Mouse (Mus musculus) heart, embryonic 15.5 days (tissue): ENCODE measurements at regions not wholly inside any gene's neighbourhood (a gene's known extent, or its start where the extent isn't known, plus 50 kb on each side); places are given as distances from the start of the nearest gene placed in this dataset.
A peak's percentile ranks its signal among the peaks of the same experiment; 100 is the strongest.

Experiments
- ATAC-seq: fragments of 200-750 bp; cut with Nextera tagmentation; replicated peaks from 2 replicates; pipeline ENCODE4 v1.8.0; 2017; ENCODE audit warnings: low read depth, moderate TSS enrichment; ENCODE audit not compliant: insufficient number of reproducible peaks, insufficient read depth, low FRiP score
- H3K27ac ChIP-seq: fragments of 300-500 bp; sonication (generic); 2 replicates; pipeline ENCODE4 v1.5.1; 2015; ENCODE audit warnings: mild to moderate bottlenecking, inconsistent platforms
- H3K27me3 ChIP-seq: fragments of 300-500 bp; sonication (generic); 2 replicates; pipeline ENCODE4 v1.6.1; 2015; ENCODE audit warnings: inconsistent platforms
- H3K36me3 ChIP-seq: fragments of 300-500 bp; sonication (generic); 2 replicates; pipeline ENCODE4 v1.6.1; 2015; ENCODE audit warnings: mild to moderate bottlenecking, inconsistent platforms
- H3K4me1 ChIP-seq: fragments of 300-500 bp; sonication (generic); replicated peaks from 2 replicates; pipeline ENCODE4 v1.6.1; 2015; ENCODE audit warnings: inconsistent platforms
- H3K4me2 ChIP-seq: fragments of 300-500 bp; sonication (generic); 2 replicates; pipeline ENCODE4 v1.6.1; 2015; ENCODE audit warnings: inconsistent platforms, mild to moderate bottlenecking, moderate library complexity
- H3K4me3 ChIP-seq: fragments of 300-500 bp; sonication (generic); 2 replicates; pipeline ENCODE4 v1.5.1; 2015; ENCODE audit warnings: mild to moderate bottlenecking, inconsistent platforms
- H3K9ac ChIP-seq: fragments of 300-500 bp; sonication (generic); 2 replicates; pipeline ENCODE4 v1.6.1; 2015; ENCODE audit warnings: mild to moderate bottlenecking, inconsistent platforms
- H3K9me3 ChIP-seq: fragments of 300-500 bp; sonication (generic); replicated peaks from 2 replicates; pipeline ENCODE4 v1.6.1; 2016; ENCODE audit warnings: inconsistent platforms
- WGBS: fragments of 180-500 bp; shearing (Covaris S2); methylation state at CpG from one replicate; pipeline ENCODE4 v1.1.7; 2015; ENCODE audit warnings: mixed read lengths; 5-methylcytosine and 5-hydroxymethylcytosine counted together

DNA sequence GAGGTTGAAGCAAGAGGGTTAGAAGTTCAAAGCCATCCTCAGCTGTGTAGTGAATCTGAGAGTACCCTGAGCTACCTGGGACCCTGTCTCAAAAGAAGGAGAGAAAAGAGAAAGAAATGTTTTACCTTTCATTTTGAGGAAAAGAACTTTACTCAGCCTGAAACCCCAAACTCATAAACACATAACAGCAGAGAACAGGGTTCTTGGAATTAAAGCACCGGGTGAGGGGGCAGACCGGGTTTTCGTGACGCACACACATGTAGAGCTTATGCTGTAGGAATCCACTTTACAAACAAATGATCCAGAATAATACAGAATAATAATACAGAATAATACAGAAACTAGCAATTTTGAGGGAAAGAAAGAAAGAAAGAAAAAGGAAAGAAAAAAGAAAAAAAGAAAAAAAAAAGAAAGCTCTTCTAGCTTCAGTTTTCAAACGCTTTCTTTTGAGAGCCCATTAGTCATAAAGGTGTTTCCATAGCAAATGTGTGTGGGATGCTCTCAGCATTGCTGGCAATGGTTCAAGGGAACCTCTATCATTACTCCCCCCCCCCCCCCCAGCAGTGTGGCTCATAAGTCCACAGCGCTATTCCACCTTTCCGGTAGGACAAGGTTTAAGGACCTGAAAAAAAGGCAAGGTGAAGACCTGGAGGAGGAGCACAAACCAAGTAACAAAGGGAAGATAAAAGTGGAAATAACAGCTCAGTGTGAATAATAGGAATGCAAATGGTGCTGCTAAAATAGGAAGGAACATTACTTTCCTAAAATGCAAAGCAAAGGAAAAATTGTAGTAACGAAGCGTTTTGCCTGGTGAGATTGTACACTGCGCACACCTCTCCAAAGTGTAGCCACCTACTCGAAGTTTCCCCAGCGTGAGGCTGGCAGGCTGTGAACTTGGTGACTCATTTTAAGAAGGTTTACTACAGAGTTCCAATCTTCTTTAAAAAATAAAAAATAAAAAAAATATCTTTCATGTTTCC, 110.3 kb downstream of the Btg1 start:
- WGBS = 78% methylated on average over 12 of the region's 12 CpGs
- H3K27ac ChIP-seq = no peak overlapping the region
- H3K9me3 ChIP-seq = no peaks in the 10 kb centered on the region
- H3K4me1 ChIP-seq = peaks cover 15% of the 10 kb centered on the region
- H3K27me3 ChIP-seq = no peaks in the 10 kb centered on the region
- H3K36me3 ChIP-seq = no peaks in the 10 kb centered on the region
- no peak overlapping the region for H3K9ac ChIP-seq
- no peak overlapping the region for H3K4me2 ChIP-seq
- no peak overlapping the region for H3K4me3 ChIP-seq
- no peak for ATAC-seq

DNA sequence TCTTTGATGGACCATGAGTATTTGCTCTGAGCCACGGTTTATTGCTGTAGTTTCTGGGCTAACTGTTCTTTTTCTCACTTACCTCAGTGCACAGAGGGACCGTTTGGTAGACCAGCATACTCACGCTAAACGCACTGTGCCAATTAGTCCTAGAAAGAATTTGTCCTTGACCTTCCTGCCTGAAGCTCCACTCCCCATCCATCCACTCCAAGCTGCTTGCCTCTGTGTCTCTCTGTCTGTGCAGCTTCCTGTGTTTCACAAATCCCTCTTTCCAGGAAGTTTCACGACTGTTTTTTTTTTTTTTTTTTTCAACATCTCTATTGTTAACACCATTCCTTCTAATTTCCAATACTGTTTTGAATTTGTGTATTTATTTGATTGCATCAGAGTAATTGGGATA, 116.8 kb downstream of the Btg1 start:
- Histone ChIP-seq H3K9me3 (no peaks in the 10 kb centered on the region), H3K4me2 (no peak overlapping the region), H3K27ac (no peak overlapping the region), H3K36me3 (no peaks in the 10 kb centered on the region), H3K4me1 (peaks cover 7% of the 10 kb centered on the region), H3K4me3 (no peak overlapping the region), H3K27me3 (no peaks in the 10 kb centered on the region), H3K9ac (no peak overlapping the region)
- WGBS = 29% methylated on average over 5 of the region's 5 CpGs
- ATAC-seq = no peak

DNA sequence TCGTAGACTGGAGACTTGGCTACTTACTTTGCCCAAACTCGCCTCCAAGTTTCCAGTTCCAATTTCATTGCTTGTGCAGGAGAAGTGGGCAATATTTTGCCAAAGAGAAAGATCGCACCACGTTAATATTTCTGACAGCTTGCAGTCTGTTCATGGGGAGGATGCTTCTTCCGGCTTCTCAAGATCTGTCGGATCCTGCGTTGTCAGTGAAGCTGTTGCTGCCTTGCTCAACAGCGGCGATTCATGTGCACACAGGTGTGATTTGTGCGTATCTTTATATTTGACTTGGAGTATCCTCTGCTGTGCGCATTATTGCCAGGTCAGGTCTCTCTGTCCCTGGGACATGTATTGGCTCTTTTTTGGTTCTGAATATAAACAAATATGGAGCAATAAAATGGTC, 118.3 kb downstream of the Btg1 start:
- no peak overlapping the region for H3K4me2 ChIP-seq
- no peaks in the 10 kb centered on the region for H3K27me3 ChIP-seq
- H3K9me3 ChIP-seq = no peaks in the 10 kb centered on the region
- H3K9ac ChIP-seq = no peak overlapping the region
- 87% methylated on average over 11 of the region's 11 CpGs for WGBS
- no peaks in the 10 kb centered on the region for H3K36me3 ChIP-seq
- no peak for ATAC-seq
- no peak overlapping the region for H3K27ac ChIP-seq
- H3K4me3 ChIP-seq = no peak overlapping the region
- peaks cover 7% of the 10 kb centered on the region for H3K4me1 ChIP-seq

DNA sequence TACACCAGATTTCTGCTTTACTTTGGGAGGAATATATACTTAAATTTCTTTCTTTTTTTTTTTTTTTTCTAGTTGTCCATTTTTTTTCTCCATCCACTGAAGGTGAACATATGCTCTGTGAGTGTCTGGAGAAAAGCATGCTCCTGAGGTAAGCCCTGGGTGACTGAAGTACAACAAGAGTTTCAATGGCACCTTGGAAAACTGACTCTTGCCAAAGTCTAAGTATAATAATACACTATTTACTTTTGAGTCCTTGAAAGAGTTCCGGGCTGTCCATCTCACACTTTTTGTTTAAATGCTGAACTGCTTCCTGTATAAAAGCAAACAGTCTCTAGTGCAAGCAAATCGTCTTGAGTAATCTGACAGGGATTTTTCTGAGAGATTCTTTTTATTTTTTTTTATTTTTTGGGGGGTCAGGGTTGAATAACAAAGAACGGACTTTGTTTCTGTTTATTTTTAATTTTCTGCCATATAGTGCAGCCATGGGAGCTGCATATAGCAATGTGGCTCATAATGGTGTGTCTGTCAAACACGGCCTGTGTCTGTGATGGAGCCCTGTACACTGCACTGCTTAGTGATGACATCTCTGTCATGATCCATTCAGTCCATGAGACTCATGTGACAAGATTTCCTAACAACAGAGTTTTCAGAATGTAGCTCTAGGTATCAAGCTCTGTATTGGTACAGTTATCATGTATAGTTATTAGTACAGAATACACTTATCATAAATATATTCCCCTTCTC, 119.3 kb downstream of the Btg1 start:
- 50% methylated on average over 4 of the region's 4 CpGs for WGBS
- Histone ChIP-seq H3K36me3 (no peaks in the 10 kb centered on the region), H3K4me1 (peaks cover 7% of the 10 kb centered on the region), H3K9ac (no peak overlapping the region), H3K4me2 (no peak overlapping the region), H3K27me3 (no peaks in the 10 kb centered on the region), H3K27ac (peak overlapping the region; percentile 27), H3K4me3 (no peak overlapping the region), H3K9me3 (no peaks in the 10 kb centered on the region)
- ATAC-seq = no peak; the same call in 1 of the 2 replicates

DNA sequence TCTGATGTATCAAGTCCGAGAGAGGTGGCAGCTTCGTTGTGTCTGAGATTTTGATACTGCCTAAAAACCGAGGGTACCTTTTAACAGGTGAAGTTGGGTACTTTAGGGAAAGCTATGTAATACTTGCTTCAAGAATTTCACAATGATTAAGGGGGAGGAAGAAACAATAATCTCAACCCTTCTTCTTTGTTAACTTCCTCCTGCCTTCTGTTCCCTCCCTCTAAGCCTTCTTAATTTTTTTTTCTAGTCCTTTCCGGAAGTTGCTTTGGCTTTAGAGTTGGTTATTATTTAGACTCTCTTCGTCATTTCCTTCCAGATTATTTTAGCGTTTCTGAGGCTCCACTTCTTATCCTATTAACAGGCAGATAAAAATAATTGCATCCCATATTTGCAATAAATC, 121.2 kb downstream of the Btg1 start:
- Histone ChIP-seq H3K9ac (no peak overlapping the region), H3K36me3 (no peaks in the 10 kb centered on the region), H3K27me3 (no peaks in the 10 kb centered on the region), H3K27ac (no peak overlapping the region), H3K4me1 (peaks cover 7% of the 10 kb centered on the region), H3K4me3 (no peak overlapping the region), H3K9me3 (no peaks in the 10 kb centered on the region), H3K4me2 (no peak overlapping the region)
- WGBS = 73% methylated on average over 6 of the region's 6 CpGs
- no peak for ATAC-seq

DNA sequence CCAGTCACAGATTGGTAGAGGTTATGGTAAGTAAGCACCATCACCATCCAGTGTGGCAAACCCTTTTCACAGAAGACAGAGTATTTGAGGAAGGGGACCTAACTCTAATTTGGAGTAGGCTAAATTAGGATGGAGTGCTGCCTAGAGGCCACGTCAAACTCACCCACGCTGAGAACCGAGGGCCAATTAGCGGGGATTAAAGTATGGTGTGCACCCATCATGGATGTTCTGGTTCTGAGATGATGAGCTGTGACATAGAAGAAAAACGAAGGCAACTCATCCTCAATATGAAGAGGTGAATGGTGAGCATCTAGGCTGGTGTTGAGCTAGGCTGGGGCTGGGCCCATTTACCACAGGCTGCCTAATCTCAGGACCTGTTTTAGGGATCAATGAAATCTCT, 121.8 kb downstream of the Btg1 start:
- Histone ChIP-seq H3K4me3 (no peak overlapping the region), H3K9me3 (no peaks in the 10 kb centered on the region), H3K27me3 (no peaks in the 10 kb centered on the region), H3K27ac (no peak overlapping the region), H3K4me2 (no peak overlapping the region), H3K4me1 (peaks cover 6% of the 10 kb centered on the region), H3K36me3 (no peaks in the 10 kb centered on the region), H3K9ac (no peak overlapping the region)
- no peak for ATAC-seq
- WGBS = 81% methylated on average over 5 of the region's 5 CpGs

DNA sequence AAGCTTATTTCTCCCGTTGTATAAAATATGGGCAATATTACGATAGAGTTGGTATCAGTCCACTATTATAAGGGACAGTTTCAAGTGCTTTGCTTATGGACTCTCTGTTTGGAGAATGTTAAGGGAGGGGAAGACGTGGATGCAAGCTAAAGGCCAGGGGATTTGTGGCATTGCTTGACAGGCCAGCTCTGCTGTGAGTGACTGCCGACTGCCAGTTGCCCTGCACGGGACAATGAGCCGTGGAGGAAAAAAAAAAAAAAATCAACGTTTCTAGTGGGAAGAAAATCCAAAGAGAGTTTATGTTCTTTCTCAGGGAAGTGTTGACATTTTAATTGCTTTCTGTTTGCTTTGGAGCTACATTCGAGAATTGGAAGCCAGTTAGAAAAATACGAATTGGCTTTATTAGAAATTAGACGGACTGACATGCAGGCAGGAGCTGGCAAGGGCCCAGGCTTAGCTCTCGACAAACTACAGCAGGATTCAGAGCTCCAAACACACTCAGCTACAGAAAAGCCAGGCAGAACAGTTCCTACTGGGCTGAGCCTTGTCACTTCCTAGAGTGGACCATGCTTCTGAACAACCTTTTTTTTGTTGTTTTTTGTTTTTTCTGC, 127.5 kb downstream of the Btg1 start:
- Histone ChIP-seq H3K27me3 (no peaks in the 10 kb centered on the region), H3K27ac (peak overlapping the region; percentile 68), H3K4me1 (peaks cover 12% of the 10 kb centered on the region), H3K36me3 (no peaks in the 10 kb centered on the region), H3K9ac (0 out of 2 replicates have a peak overlapping the region, but pooled peaks have one; percentile 1), H3K4me2 (peak overlapping the region; percentile 38), H3K4me3 (0 out of 2 replicates have a peak overlapping the region, but pooled peaks have one; percentile 1), H3K9me3 (no peaks in the 10 kb centered on the region)
- WGBS = 22% methylated on average over 11 of the region's 11 CpGs
- peak; percentile 81; the same call in 1 of the 2 replicates for ATAC-seq

DNA sequence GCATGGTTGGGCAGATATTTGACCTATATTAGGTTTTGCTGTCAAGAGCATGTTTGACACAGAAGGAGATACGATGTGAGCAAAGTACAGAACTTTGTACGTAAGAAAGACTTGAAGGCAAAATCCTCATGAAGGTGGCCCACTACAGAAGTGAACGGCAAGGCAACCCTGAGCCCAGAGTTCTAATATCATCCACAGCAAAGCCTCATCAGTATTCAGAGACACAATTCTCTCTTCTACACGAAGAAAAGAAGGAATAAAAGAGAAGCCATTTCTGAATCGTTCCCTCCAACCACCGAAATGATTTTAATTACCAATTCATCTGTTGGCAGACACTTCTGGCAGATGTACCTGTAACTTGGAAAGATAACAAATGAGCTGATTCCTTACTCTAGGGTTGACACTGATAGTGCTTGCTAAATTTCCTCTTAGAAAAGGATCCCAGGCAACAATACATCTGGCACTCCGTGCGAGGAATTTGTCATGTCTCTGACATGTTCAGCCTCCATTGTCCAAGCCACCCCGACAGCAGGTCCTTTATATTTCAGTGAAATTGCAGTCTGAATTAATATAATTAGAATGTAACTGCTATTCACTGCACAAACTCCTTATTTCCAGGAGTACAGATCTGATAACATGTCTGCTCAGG, 130.3 kb downstream of the Btg1 start:
- H3K36me3 ChIP-seq = no peaks in the 10 kb centered on the region
- ATAC-seq = no peak
- H3K9ac ChIP-seq = no peak overlapping the region
- H3K4me1 ChIP-seq = peaks cover 29% of the 10 kb centered on the region
- H3K4me2 ChIP-seq = no peak overlapping the region
- no peaks in the 10 kb centered on the region for H3K27me3 ChIP-seq
- no peak overlapping the region for H3K4me3 ChIP-seq
- no peaks in the 10 kb centered on the region for H3K9me3 ChIP-seq
- WGBS = 82% methylated on average over 9 of the region's 9 CpGs
- no peak overlapping the region for H3K27ac ChIP-seq

DNA sequence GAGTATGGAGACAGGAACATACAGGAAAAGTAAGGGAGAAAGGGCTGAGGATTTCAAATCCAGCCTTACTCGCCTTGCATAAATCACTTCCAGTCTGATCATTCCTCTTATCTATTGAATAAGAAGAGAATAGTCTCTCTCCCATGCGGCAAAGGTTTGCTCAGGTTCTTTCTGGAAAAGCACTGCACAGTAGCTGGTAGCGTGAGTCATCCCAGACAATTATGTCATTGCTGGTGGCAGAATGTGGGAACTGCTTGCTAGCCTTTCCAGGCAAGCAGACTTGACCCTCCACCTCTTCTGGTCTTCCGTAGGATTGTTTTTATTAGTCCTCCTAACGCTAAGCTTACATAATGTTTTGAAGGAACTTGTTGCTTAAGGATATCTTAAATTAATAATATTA, 134.1 kb downstream of the Btg1 start:
- WGBS = 33% methylated on average over 5 of the region's 5 CpGs
- peaks cover 40% of the 10 kb centered on the region for H3K4me1 ChIP-seq
- no peaks in the 10 kb centered on the region for H3K9me3 ChIP-seq
- no peaks in the 10 kb centered on the region for H3K36me3 ChIP-seq
- H3K9ac ChIP-seq = no peak overlapping the region
- peak overlapping the region; percentile 54; the same call in 1 of the 2 replicates for H3K4me2 ChIP-seq
- no peaks in the 10 kb centered on the region for H3K27me3 ChIP-seq
- H3K4me3 ChIP-seq = no peak overlapping the region
- no peak for ATAC-seq
- H3K27ac ChIP-seq = peak overlapping the region; percentile 84

DNA sequence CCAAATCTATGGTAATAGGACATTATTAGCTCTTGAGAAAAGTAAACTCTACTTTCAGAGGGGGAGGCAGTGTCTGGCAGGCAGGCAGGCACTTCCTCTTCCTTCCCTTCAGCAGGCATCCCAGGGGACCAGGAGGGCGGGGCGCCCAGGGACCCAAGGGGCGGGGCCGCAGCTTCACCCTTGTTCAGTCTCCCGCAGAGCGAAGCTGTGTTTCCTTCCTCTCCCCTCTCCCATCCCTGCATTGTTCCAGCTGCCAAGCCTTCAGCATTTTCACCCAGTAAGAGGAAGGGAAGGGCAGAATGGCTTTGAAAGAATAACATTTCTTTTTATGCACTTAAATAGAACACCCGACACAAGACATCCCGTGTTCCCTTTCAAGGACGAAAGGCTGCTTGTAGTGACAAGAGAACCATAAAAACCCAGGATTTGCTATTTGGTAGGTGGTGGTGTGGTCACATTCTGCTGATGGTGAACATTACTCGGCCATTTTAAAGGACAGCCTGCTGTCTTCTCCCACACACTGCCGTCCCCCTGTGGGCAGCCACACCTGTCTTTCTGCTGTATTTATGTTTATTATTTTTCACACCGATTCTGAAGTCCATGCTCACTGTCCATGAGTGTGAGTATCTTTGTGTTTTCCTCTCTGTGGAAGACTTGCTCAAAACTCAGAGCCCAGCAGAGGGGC, 134.9 kb downstream of the Btg1 start:
- H3K36me3 ChIP-seq = no peaks in the 10 kb centered on the region
- ATAC-seq = peak; percentile 92
- 16% methylated on average over 12 of the region's 12 CpGs for WGBS
- H3K4me3 ChIP-seq = peak overlapping the region; percentile 33
- no peaks in the 10 kb centered on the region for H3K9me3 ChIP-seq
- peaks cover 47% of the 10 kb centered on the region for H3K4me1 ChIP-seq
- peak overlapping the region; percentile 26; the same call in 1 of the 2 replicates for H3K9ac ChIP-seq
- H3K27me3 ChIP-seq = no peaks in the 10 kb centered on the region
- H3K4me2 ChIP-seq = peak overlapping the region; percentile 54
- peak overlapping the region; percentile 84 for H3K27ac ChIP-seq
